Mouse (Mus musculus): Measurements from ENCODE around the gene Lmnb2.

Gene Lmnb2

GRCm38 (mm10) chr10:80900318-80901247 lies 17.5 kb downstream of the Lmnb2 start, which contains the start of gene Timm13:
Gene Timm13, minus strand, starts transcription at chr10:80900969.
- DNase-seq (ENCODE audit: low spot score in 2 of 2): peak; percentile 99 to 100

- DNase-seq (ENCODE audit: low spot score in 2 of 2): no peak
Measured at GRCm38 (mm10) chr10:80899591-80900317, 18.3 kb downstream of the Lmnb2 start.

GRCm38 (mm10) chr10:80899074-80899473 lies 19.0 kb downstream of the Lmnb2 start:
- no peak for DNase-seq (ENCODE audit: low spot score in 2 of 2)

GRCm38 (mm10) chr10:80897861-80898510 lies 20.1 kb downstream of the Lmnb2 start:
- DNase-seq (ENCODE audit: low spot score in 2 of 2): peak in 1 of 2 experiments; percentile 70

- DNase-seq (ENCODE audit: low spot score in 2 of 2): no peak
Measured at GRCm38 (mm10) chr10:80896581-80897485, 21.2 kb downstream of the Lmnb2 start.

GRCm38 (mm10) chr10:80895697-80896096 lies 22.3 kb downstream of the Lmnb2 start:
- no peak for DNase-seq (ENCODE audit: low spot score in 2 of 2)

- DNase-seq (ENCODE audit: low spot score in 2 of 2): no peak
Measured at GRCm38 (mm10) chr10:80895100-80895499, 22.9 kb downstream of the Lmnb2 start.

- DNase-seq (ENCODE audit: low spot score in 2 of 2): no peak
Measured at GRCm38 (mm10) chr10:80887181-80887580, 30.9 kb downstream of the Lmnb2 start.

GRCm38 (mm10) chr10:80881301-80881700 lies 36.7 kb downstream of the Lmnb2 start:
- peak in 1 of 2 experiments; percentile 74 for DNase-seq (ENCODE audit: low spot score in 2 of 2)

- no peak for DNase-seq (ENCODE audit: low spot score in 2 of 2)
Measured at GRCm38 (mm10) chr10:80880901-80881300, 37.1 kb downstream of the Lmnb2 start.

- peak in 1 of 2 experiments; percentile 51 for DNase-seq (ENCODE audit: low spot score in 2 of 2)
Measured at GRCm38 (mm10) chr10:80880131-80880641, 37.9 kb downstream of the Lmnb2 start.

GRCm38 (mm10) chr10:80876594-80876993 lies 41.5 kb downstream of the Lmnb2 start:
- no peak for DNase-seq (ENCODE audit: low spot score in 2 of 2)

- peak in 1 of 2 experiments; percentile 61 for DNase-seq (ENCODE audit: low spot score in 2 of 2)
Measured at GRCm38 (mm10) chr10:80876028-80876427, 42.0 kb downstream of the Lmnb2 start.

- DNase-seq (ENCODE audit: low spot score in 2 of 2): no peak
Measured at GRCm38 (mm10) chr10:80874035-80874434, 44.0 kb downstream of the Lmnb2 start.

GRCm38 (mm10) chr10:80871581-80871980 lies 46.5 kb downstream of the Lmnb2 start, which contains the start of gene Tmprss9:
Gene Tmprss9, plus strand, starts transcription at chr10:80871848.
- DNase-seq (ENCODE audit: low spot score in 2 of 2): no peak

GRCm38 (mm10) chr10:80870993-80871392 lies 47.1 kb downstream of the Lmnb2 start:
- no peak for DNase-seq (ENCODE audit: low spot score in 2 of 2)

- DNase-seq (ENCODE audit: low spot score in 2 of 2): no peak
Measured at GRCm38 (mm10) chr10:80864446-80864845, 53.6 kb downstream of the Lmnb2 start.

GRCm38 (mm10) chr10:80862305-80862704 lies 55.7 kb downstream of the Lmnb2 start:
- no peak for DNase-seq (ENCODE audit: low spot score in 2 of 2)

- no peak for DNase-seq (ENCODE audit: low spot score in 2 of 2)
Measured at GRCm38 (mm10) chr10:80858350-80858935, 59.6 kb downstream of the Lmnb2 start.

GRCm38 (mm10) chr10:80857848-80858247 lies 60.2 kb downstream of the Lmnb2 start:
- DNase-seq (ENCODE audit: low spot score in 2 of 2): no peak

All from left cerebral cortex, adult 9 months (tissue).